Mouse (Mus musculus) CH12F3 (cell line): Measurements from ENCODE around the gene Zdhhc19.

Source experiments
- in situ Hi-C: fragments of 300-500 bp; cut with MboI; formaldehyde crosslinking; loops from 2 replicates; pipeline ENCODE4 v1.14.3; 2020; ENCODE audit warnings: low sequenced_read_pairs

Gene Zdhhc19

GRCm38 (mm10) chr16:32607562-32608343 lies 111.7 kb downstream of the Zdhhc19 start:
- in situ Hi-C loops, result loop anchor here (5.0 kb wide), 1 partner anchor 85 kb away; no protein-coding TSS in a partner anchor

- in situ Hi-C loops, result loop anchor here (5.0 kb wide), 1 partner anchor 86 kb away; no protein-coding TSS in a partner anchor
These were observed 112.3 kb downstream of the Zdhhc19 start for GRCm38 (mm10) chr16:32608344-32608711.

- in situ Hi-C loops, result loop anchor here (5.0 kb wide), 1 partner anchor 87 kb away; no protein-coding TSS in a partner anchor
These were observed 112.8 kb downstream of the Zdhhc19 start, which contains the start of gene Tfrc for GRCm38 (mm10) chr16:32608712-32609400. Gene Tfrc, plus strand, starts transcription at chr16:32608920.

GRCm38 (mm10) chr16:32609401-32609779 lies 113.3 kb downstream of the Zdhhc19 start:
- in situ Hi-C loops, result loop anchor here (5.0 kb wide), 1 partner anchor 87 kb away; no protein-coding TSS in a partner anchor

- in situ Hi-C loops, result no loop called here
These were observed 114.6 kb downstream of the Zdhhc19 start for GRCm38 (mm10) chr16:32610460-32611255.
